Mouse (Mus musculus) midbrain, embryonic 11.5 days (tissue): Measurements from ENCODE around the gene Asic1. TPM values are rescaled to one million over a fixed set of nuclear protein-coding genes. Genes with fewer than 3 reads are reported as not detected.

Source experiments
- ATAC-seq: fragments of 200-750 bp; cut with Nextera tagmentation; 2 replicates; pipeline ENCODE4 v1.8.0; 2017; ENCODE audit warnings: moderate TSS enrichment, moderate library complexity; ENCODE audit not compliant: low FRiP score
- DNase-seq: peaks from one replicate; pipeline ENCODE4 v3.0.0; 2015; ENCODE audit warnings: low spot score; ENCODE audit errors: missing footprints
- H3K27ac ChIP-seq: fragments of 300-500 bp; sonication (generic); 2 replicates; pipeline ENCODE4 v1.5.1; 2014; ENCODE audit warnings: low read depth, low read length
- H3K27me3 ChIP-seq: fragments of 300-500 bp; sonication (generic); 2 replicates; pipeline ENCODE4 v1.6.1; 2014; ENCODE audit warnings: mild to moderate bottlenecking, low read length, moderate library complexity, mixed read lengths; ENCODE audit not compliant: control insufficient read depth, insufficient read depth
- H3K36me3 ChIP-seq: fragments of 300-500 bp; sonication (generic); 2 replicates; pipeline ENCODE4 v1.6.1; 2014; ENCODE audit warnings: mild to moderate bottlenecking, low read length, moderate library complexity, mixed read lengths; ENCODE audit not compliant: control insufficient read depth, insufficient read depth
- H3K4me1 ChIP-seq: fragments of 300-500 bp; sonication (generic); 2 replicates; pipeline ENCODE4 v1.6.1; 2014; ENCODE audit warnings: low read length; ENCODE audit not compliant: control insufficient read depth, insufficient read depth
- H3K4me2 ChIP-seq: fragments of 300-500 bp; sonication (generic); 2 replicates; pipeline ENCODE4 v1.6.1; 2014; ENCODE audit warnings: mild to moderate bottlenecking, moderate library complexity
- H3K4me3 ChIP-seq: fragments of 300-500 bp; sonication (generic); 2 replicates; pipeline ENCODE4 v1.5.1; 2014; ENCODE audit warnings: low read depth, low read length
- H3K9ac ChIP-seq: fragments of 300-500 bp; sonication (generic); 2 replicates; pipeline ENCODE4 v1.6.1; 2014; ENCODE audit warnings: low read length
- H3K9me3 ChIP-seq: fragments of 300-500 bp; sonication (generic); 2 replicates; pipeline ENCODE4 v1.6.1; 2016; ENCODE audit warnings: low read length; ENCODE audit not compliant: control insufficient read depth
- WGBS: fragments of 180-500 bp; shearing (Covaris S2); extraction: QIAGEN DNeasy Blood & Tissue Kit; methylation state at CpG from one replicate; pipeline ENCODE4 v1.1.7; 2014; 5-methylcytosine and 5-hydroxymethylcytosine counted together
- polyA plus RNA-seq: library from polyadenylated mRNA; unstranded; fragments of >200 nt; fragmentation: Nextera tagmentation; extraction: Ambion mirVana; gene quantifications from 2 replicates; pipeline ENCODE4 v1.2.1, GENCODE M21; 2014

Asic1 gene
- polyA plus RNA-seq, 1 experiment from 2014 or later = 10.5 TPM

DNA sequence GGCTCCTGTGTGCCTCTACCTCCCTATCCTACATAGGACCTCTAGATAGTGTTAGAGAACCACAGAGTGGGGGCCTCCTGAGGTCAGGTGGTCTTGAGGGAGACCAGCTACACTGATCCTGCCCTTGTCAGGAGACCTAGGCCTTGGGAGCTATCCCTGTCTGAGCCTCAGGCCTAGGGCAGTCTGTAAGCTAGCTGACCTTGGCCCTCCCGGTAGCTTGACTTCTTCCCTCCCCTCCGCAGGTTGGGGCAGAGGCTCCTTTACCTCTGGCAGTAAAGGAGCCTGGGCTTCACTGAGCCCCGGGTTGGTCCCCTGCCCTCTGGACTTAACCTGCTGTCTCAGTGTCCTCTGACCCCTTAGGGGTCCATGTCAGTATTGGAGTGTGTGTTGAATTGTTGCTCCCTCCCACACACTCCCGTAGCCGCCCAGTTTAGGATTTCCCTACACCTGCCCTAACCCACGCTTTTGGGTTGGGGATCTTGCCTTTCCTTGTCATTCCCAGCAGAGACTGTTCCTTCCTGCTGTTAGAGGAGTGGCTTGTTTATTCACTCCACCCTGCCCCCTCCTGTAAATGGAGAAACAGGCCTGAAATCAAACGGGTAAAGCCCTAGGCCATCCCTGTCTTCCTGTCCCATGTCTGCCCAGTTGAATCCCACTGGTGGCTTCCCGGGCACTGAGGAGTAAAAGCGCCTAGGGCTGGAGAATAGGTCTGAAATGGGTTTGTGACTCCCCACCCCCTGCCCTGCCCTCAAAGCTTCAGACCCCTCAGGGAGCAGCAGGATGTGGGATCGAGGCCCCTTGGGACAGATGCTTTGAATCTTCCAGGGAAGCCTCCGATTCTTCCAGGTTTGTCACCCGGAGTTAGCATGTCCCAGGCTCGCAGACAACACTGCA lies 42.7 kb downstream of the Asic1 start:
- Histone ChIP-seq H3K27ac (no peak overlapping the region), H3K9ac (no peak overlapping the region), H3K4me1 (no peaks in the 10 kb centered on the region), H3K4me2 (no peak overlapping the region), H3K4me3 (no peak overlapping the region), H3K9me3 (no peaks in the 10 kb centered on the region), H3K36me3 (peaks cover 40% of the 10 kb centered on the region), H3K27me3 (no peaks in the 10 kb centered on the region)
- whole genome bisulfite sequencing = 70% methylated on average over 13 of the region's 13 CpGs
- ATAC-seq (no peak), DNase-seq (no peak)

DNA sequence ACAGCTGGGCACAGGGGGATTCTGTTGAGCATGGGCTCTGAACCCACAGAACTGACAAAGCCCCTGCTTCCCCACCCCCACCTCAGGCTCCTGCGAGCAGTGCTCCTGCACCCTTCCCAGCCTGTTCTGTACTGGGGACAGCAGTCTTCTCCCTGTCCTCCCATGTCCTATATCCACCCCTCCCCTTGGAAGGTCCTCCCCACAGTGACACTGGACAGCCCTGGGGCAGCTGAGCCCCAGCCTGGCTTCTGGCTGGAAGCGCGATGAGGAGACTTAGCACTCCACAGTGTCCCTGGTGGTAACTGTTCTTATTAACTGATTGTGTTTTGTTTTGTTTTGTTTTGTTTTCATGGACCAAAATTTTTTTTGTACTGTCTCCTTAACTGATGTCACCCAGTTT lies 43.4 kb downstream of the Asic1 start:
- ATAC-seq (no peak), DNase-seq (peak; percentile 78)
- 93% methylated on average over 3 of the region's 3 CpGs for WGBS
- no peak overlapping the region for H3K4me2 ChIP-seq
- peaks cover 37% of the 10 kb centered on the region for H3K36me3 ChIP-seq
- no peak overlapping the region for H3K27ac ChIP-seq
- no peak overlapping the region for H3K4me3 ChIP-seq
- H3K9me3 ChIP-seq = no peaks in the 10 kb centered on the region
- no peaks in the 10 kb centered on the region for H3K4me1 ChIP-seq
- no peak overlapping the region for H3K9ac ChIP-seq
- H3K27me3 ChIP-seq = no peaks in the 10 kb centered on the region

DNA sequence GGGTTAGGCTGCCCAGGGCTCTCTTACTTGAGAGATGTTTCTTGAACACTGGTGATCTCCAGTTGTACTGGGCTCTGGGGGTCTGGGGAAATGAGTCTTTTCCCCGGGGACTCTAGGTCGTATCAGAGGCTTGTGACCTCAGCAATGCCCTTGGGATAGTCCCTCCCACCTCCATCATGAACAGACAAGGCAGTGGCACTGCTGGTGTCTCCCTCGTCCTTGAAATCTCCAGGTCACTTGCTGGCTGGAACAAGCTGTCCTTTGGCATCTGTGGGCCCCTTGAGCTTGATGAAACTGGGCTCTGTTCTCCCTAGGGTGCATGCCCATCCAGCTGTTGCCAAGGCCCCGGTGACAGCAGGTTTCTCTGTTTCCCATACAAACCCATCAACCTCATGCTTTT lies 44.0 kb downstream of the Asic1 start:
- 75% methylated on average over 4 of the region's 4 CpGs for WGBS
- no peak overlapping the region for H3K9ac ChIP-seq
- H3K4me3 ChIP-seq = no peak overlapping the region
- no peak overlapping the region for H3K4me2 ChIP-seq
- H3K27me3 ChIP-seq = no peaks in the 10 kb centered on the region
- no peaks in the 10 kb centered on the region for H3K9me3 ChIP-seq
- no peak overlapping the region for H3K27ac ChIP-seq
- DNase-seq = no peak
- H3K36me3 ChIP-seq = peaks cover 34% of the 10 kb centered on the region
- H3K4me1 ChIP-seq = no peaks in the 10 kb centered on the region
- ATAC-seq = no peak

DNA sequence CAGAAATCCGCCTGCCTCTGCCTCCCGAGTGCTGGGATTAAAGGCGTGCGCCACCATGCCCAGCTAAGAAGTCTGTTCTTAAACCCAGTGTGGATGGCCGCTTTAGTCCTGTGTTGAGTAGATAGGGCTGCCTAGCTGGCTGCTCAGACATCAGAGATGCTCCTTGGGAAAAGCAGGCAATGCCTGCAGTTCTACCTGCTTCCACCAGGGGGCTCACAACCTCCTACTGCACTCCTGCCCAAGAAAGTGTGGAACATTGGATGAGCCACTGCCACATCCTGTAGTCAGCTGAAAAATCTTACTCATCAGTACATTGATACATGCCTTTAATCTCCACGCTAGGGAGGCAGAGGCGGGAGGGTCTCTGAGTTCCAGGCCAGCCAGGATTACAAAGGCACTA lies 44.7 kb downstream of the Asic1 start:
- Histone ChIP-seq H3K9me3 (no peaks in the 10 kb centered on the region), H3K4me3 (no peak overlapping the region), H3K4me2 (no peak overlapping the region), H3K4me1 (no peaks in the 10 kb centered on the region), H3K36me3 (peaks cover 28% of the 10 kb centered on the region), H3K27me3 (no peaks in the 10 kb centered on the region), H3K9ac (no peak overlapping the region), H3K27ac (no peak overlapping the region)
- peak; percentile 28; the same call in 1 of the 2 replicates for ATAC-seq
- peak; percentile 97 for DNase-seq
- WGBS = 56% methylated on average over 7 of the region's 7 CpGs

DNA sequence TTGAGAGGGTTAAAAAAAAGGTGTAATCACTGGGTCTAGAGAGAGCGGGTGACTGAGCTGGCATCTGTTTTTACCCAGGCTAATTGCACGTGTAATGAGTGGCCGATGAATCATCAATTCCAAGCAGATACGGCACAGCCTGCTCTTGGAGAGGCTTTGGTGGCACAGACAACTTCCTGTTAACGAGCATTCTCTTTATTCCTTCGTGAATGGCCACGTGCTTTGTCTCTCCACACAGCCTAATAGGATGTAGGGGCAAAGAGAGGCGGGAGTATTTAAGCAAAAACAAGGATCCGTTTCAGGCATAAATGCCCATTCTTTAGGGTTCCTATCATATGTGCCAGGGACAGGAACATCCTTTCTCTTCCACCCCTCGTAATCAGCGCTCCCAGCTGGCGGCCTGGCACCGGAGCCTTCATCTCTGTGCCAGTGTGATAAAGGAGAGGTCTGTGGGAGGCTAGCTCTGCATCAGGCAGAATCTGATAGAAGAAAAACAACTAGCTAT lies 45.2 kb downstream of the Asic1 start:
- Histone ChIP-seq H3K27me3 (no peaks in the 10 kb centered on the region), H3K9me3 (no peaks in the 10 kb centered on the region), H3K9ac (no peak overlapping the region), H3K4me3 (no peak overlapping the region), H3K4me2 (no peak overlapping the region), H3K36me3 (peaks cover 24% of the 10 kb centered on the region), H3K4me1 (no peaks in the 10 kb centered on the region), H3K27ac (no peak overlapping the region)
- DNase-seq (no peak), ATAC-seq (no peak)
- 88% methylated on average over 13 of the region's 13 CpGs for WGBS

DNA sequence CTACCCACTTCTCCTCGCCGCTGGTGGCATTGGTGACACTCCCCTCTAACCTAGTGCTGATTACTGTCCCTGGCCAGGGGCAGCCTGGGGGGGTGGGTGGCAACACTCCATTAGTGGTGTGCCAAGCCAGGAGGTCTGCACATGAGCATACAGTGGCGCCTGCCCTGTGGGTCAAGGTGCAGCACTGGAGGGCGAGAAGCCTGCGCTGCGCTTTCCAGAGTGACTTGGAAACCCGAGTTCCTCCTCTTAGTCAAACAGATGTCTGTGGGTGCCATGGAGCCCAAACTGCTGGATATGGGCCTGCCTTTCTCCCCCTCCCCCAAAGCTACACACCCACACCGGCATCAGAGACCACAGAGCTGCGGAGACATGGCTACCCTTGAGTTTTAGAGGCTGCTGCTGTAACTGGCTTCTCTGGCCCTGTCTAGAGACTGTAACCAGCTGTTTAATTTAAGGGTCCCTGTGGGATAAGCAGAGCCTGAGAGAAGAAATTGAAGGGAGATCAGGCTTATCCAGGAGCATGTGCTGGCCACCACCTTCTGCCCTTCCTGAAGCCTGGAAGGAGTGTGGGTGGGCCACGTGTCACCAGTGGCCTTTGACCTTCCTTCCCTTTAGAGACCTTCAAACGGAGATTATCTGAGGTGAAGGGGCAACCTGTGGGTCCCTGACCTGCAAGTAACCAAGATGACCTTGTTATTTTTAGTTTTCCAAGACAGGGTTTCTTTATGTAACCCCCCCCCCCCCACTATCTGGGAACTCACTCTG lies 46.0 kb downstream of the Asic1 start:
- Histone ChIP-seq H3K36me3 (peaks cover 23% of the 10 kb centered on the region), H3K27ac (no peak overlapping the region), H3K27me3 (no peaks in the 10 kb centered on the region), H3K9ac (no peak overlapping the region), H3K4me3 (no peak overlapping the region), H3K4me1 (no peaks in the 10 kb centered on the region), H3K9me3 (no peaks in the 10 kb centered on the region), H3K4me2 (no peak overlapping the region)
- peak; percentile 84 for DNase-seq
- WGBS = 76% methylated on average over 11 of the region's 11 CpGs
- ATAC-seq = no peak

DNA sequence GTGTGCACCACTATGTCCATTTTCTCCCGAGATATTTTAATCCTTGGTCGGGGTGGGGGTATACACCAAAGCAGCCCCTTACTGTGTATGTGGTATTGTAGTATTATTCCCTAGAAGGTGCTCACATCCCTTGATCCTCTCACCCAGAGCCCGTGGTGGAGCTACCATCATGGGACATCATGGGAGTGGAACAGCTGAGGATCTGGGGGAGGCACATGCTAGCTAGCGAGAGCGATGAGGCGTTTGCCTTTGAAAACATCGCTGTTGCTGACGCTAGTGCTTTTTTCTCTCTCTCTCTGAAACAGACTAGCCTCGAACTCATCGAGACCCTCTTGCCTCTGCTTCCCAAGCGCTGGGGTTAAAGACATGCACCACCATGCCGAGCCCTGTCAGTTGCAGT lies 46.6 kb downstream of the Asic1 start:
- no peaks in the 10 kb centered on the region for H3K4me1 ChIP-seq
- no peak overlapping the region for H3K27ac ChIP-seq
- H3K4me3 ChIP-seq = no peak overlapping the region
- H3K36me3 ChIP-seq = peaks cover 17% of the 10 kb centered on the region
- H3K9me3 ChIP-seq = no peaks in the 10 kb centered on the region
- 89% methylated on average over 12 of the region's 12 CpGs for WGBS
- ATAC-seq (no peak), DNase-seq (peak; percentile 79)
- no peaks in the 10 kb centered on the region for H3K27me3 ChIP-seq
- no peak overlapping the region for H3K4me2 ChIP-seq
- H3K9ac ChIP-seq = no peak overlapping the region

DNA sequence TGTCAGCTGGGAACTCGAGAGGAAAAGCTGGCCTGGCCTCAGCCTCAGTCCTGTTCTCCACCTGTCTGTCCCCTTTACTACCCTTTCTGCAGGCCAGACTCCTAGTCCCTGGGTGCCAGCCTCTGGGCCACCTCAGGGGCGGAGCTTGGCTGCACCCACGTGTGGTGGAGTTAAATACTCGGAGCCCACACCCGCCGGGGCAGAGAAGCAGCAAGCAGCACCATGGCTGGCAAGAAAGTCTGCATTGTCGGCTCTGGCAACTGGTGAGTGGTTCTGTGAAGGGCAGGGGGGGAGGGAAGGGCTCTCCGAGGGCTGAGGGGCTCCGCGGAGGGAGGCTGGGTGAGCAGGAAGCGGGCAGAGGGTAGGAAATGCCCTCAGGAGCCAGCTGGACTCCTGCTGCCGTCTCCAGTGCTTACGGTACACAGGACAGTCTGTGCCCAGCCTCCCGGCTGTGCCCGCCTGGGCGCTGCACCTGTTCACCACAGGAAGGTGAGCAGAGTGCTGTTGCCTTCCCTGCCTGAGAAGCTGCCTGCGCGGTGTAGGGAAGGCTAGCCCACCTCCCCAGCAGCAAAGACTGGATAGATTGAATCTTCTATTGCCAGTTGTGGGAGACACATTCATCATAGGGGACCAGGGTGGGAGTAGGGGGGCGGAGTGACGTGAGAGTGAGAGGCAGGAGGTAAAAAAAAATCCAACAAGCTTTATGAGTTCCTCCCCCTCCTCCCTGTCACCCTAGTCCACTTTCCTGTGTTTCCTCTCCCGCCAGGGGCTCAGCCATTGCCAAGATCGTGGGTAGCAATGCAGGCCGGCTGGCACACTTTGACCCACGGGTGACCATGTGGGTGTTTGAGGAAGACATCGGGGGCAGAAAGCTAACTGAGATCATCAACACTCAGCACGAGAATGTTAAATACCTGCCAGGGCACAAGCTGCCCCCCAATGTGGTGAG lies 47.5 kb downstream of the Asic1 start, which contains the start of gene Gpd1:
Gpd1 (plus strand) TSS at position 130 of the 949 bp plus-strand sequence.
- H3K36me3 ChIP-seq = peaks cover 10% of the 10 kb centered on the region
- 70% methylated on average over 26 of the region's 26 CpGs for WGBS

More for the DNA sequence above, 47.5 kb downstream of the Asic1 start, which contains the start of gene Gpd1:
- Histone ChIP-seq H3K9me3 (no peaks in the 10 kb centered on the region), H3K27me3 (no peaks in the 10 kb centered on the region), H3K4me3 (no peak within 1 kb of the TSS), H3K27ac (no peak within 1 kb of the TSS), H3K4me1 (no peaks in the 10 kb centered on the region), H3K9ac (no peak within 1 kb of the TSS), H3K4me2 (no peak within 1 kb of the TSS)
- ATAC-seq (no peak), DNase-seq (peak; percentile 81)
